Mouse (Mus musculus): ENCODE results near the gene Fam98b.

Gene Fam98b

GRCm38 (mm10) chr2:117299596-117300448, 50.3 kb downstream of the Fam98b start:
- peak; percentile 23 to 66 for DNase-seq (ENCODE audit: low read depth in 1 of 2, low spot score in 2 of 2)

DNA sequence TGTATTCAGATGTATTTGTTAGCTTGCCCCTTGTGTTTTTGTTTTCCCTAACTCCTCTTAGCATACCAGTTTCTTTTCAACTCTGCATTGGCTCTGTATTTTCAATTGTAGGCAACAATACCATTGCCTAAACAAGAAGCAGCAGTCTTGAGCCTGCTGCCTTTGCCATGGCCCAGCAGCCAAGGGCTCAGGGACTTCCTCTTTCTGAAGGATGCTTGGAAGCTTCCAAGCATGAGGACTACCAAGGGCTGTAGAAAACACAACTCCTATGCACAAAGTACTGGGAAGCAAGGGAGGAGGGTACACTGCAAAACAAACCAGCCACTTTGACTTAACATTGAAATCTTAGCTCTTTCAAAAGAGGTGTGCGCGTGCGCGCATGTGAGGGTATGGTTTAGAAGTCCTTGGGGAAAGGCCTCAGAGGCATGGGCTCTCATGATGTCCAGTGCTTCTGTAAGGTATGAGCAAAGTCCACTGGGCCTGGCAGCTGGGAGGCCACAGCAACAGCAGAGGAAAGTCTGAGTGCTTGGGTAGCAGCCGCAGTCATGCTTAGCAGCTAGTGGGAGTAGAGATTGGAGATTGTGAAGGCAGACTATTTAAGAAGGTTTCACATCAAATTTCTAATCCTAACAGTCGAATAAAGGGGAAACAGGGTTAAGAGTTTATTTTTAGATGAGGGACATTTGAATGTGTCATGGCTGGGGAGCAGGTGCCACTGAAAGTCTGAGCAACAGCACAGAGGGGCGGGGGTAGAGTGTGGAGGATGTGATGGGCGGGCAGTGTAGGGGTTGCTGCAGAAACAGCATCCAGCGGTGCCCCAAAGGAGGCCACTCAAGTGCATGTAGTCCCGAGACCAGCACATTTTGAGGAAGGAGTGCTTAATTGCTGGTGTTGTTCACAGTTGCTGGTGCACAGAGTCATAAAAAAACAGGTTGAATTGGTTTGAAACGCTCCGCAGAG, 54.1 kb downstream of the Fam98b start:
- peak; percentile 54 to 73 for DNase-seq (ENCODE audit: low read depth in 1 of 2, low spot score in 2 of 2)

DNA sequence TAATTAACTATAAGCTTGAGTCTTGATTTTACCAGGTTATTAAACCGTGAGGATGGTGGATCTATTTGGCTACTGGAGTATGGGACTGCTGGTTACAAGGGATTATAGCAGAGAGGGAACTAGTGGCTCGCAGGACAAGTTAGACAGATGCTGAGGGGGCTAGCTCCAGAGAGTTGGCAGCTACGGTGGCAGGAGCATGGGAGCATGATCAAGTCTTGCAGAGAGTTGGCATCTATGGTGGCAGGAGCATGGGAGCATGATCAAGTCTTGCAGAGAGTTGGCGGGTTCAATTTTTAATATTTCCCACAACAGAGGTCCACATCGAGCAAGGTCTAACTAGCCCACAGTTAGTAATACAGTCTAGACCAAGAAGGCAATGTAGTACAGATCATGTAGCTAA, 55.4 kb downstream of the Fam98b start:
- no peak for DNase-seq (ENCODE audit: low read depth in 1 of 2, low spot score in 2 of 2)

DNA sequence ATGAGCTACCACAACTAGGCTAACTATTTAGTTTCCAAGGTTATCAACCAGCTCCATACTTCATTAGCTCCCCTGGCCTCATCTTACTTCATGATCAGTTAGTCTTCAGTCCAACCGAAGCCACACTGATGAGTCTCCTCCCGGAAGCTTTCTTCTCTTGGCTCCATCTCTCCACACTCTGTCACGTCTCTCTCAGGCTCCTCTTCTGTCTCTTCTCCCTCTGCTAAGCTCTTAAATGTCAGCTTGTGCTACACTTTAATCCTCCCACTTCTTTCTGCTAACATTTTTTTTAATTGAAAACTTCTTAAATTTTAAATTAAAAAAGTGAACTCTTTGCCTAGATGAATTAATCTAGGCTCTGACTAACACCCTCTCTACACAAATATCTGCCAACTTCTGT, 58.4 kb downstream of the Fam98b start:
- DNase-seq (ENCODE audit: low read depth in 1 of 2, low spot score in 2 of 2) = no peak

DNA sequence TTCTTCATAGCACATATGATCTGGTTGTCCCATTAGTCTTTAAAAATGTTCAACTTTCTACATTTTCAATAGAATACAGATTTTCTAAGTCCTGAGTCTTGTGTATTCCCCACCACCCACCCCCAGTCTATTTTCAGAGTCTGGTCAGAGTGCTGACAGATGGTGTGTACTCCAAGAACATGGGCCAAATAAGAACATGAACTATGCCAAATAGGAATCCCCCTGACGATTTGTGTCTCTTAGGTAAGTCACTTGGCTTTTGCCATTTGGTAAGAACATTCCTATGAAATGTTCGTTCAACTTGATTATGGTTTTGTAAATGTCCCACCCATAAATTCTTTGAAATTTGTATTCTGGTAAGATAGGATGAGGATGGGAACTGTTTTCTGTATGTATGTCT, 59.5 kb downstream of the Fam98b start:
- DNase-seq (ENCODE audit: low read depth in 1 of 2, low spot score in 2 of 2) = no peak

DNA sequence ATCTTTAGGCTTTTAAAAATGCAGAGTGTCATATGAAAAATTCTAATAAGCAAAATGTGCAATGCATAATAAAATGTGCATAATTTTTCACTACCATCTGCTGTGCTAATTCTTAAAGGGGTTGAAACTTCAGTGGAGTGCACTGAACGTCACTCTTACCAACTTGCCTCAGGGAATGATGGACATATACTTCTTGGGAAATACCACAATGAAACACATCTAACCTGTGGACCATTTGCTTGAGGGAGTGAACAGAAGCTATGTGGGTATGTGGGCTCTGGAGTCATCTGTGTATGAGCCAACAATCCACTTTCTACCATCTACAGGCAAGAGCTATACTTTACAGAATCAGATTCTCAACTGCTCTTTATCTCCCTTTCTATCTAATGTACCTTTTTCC, 61.8 kb downstream of the Fam98b start:
- no peak for DNase-seq (ENCODE audit: low read depth in 1 of 2, low spot score in 2 of 2)

DNA sequence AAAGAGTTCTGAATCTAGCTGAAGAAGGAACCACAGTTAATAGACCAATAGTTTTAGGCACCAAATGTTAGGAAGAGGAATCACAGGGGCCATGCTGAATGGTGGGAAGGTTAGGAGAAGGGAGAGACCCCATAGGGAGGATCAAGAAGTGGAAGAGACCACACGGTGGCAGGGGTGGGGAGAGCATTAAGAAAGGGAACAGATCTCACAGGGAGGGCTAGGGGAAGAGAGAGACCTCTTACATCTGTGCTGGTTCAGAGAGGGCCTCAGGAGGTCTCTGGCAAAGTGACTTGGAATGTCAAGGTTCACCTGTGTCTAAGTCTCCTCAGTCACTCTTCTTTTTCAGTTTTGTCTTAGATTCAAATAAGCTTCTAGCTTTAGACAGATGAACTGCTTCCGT, 62.5 kb downstream of the Fam98b start:
- no peak for DNase-seq (ENCODE audit: low read depth in 1 of 2, low spot score in 2 of 2)

DNA sequence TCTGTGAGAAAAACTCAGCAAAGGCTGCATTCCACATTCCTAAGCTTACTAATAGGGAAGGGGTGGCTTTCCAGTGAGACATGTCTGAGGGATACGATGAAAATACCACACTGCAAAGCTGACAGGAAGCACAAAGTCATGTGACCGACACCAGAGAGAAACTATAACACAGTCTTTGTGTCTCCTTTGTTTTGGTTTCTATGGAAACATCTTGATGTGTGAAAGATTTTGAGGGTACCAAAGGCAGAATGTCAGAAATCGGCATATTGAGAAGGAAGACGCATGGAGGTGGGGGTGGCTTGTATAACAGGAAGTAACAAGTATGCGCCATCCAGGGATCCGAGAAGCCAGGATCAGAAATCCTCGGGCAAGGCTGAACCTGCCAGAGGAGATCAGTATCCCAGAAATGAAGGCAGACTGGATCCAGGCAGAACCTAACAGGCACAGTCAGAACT, 62.9 kb downstream of the Fam98b start:
- no peak for DNase-seq (ENCODE audit: low read depth in 1 of 2, low spot score in 2 of 2)

DNA sequence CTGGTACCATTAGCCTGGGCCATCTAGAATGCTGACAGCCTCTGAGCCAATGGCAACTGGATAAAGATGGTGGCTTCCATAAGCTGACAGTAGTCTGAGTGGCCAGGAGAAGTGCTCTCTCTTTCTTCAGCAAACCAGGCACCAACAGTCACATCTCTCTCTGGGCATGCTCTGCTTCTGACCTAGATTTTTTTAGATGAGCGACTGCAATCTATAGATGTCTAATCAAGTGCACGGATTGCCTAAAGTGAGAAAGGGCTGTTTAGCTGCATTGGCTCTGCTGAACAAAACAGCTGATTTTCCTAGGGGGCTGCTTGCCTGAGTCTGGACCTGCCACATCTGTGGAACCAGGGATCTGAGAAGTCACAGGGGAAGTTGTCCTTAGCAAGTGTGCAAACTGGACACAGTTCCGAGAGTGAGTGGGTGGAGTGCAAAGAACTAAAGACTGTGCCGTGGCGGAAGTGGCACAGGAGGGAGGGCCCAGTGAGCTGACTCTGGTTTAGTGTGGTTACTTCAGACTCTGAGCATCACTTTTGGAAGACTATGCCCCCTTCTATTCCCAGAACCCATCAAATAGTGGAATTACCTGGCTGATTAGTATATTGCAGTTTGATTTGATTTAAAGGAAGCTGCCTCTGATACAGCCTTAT, 64.2 kb downstream of the Fam98b start:
- DNase-seq (ENCODE audit: low read depth in 1 of 2, low spot score in 2 of 2) = no peak

DNA sequence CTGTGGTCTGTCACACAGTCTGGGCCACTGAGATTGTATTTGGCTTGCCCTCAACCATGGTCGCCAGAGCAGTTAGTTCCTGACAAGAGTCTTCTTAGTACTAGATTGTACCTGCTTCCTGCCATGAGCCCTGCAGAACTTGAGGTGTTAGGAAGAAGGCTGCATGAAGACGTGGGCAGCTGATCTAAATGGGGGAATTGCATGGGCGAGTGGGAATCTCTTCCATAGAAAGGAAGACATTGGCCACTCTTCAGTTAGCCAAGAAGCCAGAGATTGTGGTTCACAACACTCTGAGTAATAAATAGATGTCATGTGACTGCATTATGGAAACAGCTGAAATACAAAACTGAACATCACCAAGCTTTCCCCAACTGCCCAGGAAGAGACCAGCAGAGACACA, 69.5 kb downstream of the Fam98b start:
- DNase-seq (ENCODE audit: low read depth in 1 of 2, low spot score in 2 of 2) = no peak
